Mouse (Mus musculus) splenic B cell, adult 2 months (primary cell): Measurements from ENCODE around the gene Slit2.

Experiments
- DNase-seq: peaks from one replicate; pipeline ENCODE4 v3.0.0-alpha.2; 2011; ENCODE audit warnings: low read depth, low spot score
- H3K27me3 ChIP-seq: 2 replicates; pipeline ENCODE4 v1.6.1; 2012; ENCODE audit warnings: mild to moderate bottlenecking, low read length, moderate library complexity, mixed read lengths; ENCODE audit not compliant: control insufficient read depth, poor library complexity, insufficient read depth, severe bottlenecking
- H3K36me3 ChIP-seq: 2 replicates; pipeline ENCODE4 v1.6.1; 2012; ENCODE audit warnings: mild to moderate bottlenecking, low read length, moderate library complexity, mixed read lengths; ENCODE audit not compliant: control insufficient read depth, poor library complexity, insufficient read depth, severe bottlenecking

Slit2 gene

DNA sequence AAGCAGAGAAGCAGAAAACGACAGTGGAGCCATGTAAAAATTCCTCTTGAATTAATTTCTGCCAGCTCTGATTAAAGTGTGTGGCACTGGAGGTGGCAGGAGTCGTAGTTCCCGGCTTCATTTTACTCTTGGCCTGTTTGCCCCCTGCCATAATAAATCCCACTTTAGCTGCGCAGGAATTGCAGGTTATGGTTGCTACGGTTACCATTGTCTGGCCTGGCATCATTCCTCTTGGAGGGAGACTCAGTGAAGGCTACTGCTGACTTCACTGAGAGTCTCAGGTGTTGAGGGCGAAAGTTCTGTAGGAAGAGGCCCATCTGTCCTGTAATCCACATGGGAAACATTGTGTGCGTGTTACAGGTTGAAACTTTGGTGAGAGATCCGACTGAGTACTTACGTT is 22.6 kb downstream of the Slit2 start:
- Histone ChIP-seq H3K27me3 (no peaks in the 10 kb centered on the region), H3K36me3 (no peaks in the 10 kb centered on the region)
- DNase-seq = no peak

DNA sequence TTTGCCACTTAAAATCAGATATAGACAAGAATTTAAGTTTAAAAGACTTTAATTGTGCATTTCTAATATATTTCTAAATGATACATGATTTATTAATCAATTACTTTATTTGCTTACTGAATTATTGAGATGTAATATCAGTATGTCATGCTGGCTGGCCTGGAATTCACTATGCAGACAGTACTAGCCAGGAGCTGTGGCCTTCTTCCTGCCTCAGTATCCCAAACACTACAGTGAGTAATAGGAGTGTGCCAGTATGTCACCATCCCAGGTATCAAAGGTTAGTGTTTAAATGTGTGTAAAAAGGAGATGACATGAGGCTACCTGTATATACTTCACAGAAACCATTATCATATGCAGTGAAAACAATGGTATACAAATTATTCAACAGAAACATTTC is 23.1 kb downstream of the Slit2 start:
- no peaks in the 10 kb centered on the region for H3K27me3 ChIP-seq
- H3K36me3 ChIP-seq = no peaks in the 10 kb centered on the region
- DNase-seq = no peak

DNA sequence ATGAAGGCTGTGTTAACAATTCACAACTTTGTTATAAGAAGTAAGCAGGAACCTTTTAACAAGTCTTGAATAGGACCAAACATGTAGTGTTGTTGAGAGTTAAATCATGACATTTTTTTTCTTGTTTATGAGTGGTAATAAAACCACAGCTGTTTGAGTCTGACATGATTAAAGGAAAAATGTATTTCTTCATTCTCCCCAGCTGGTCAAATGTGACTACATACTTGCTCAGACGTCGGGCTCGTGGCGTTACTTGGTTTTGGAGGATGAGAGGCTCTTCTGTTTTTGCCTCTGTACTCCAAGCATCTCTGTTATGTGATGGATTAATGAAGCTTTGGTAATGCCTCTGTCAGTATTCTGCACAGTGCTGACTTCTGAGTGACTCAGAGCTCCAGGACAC is 40.5 kb downstream of the Slit2 start:
- no peak for DNase-seq
- Histone ChIP-seq H3K36me3 (no peaks in the 10 kb centered on the region), H3K27me3 (no peaks in the 10 kb centered on the region)

DNA sequence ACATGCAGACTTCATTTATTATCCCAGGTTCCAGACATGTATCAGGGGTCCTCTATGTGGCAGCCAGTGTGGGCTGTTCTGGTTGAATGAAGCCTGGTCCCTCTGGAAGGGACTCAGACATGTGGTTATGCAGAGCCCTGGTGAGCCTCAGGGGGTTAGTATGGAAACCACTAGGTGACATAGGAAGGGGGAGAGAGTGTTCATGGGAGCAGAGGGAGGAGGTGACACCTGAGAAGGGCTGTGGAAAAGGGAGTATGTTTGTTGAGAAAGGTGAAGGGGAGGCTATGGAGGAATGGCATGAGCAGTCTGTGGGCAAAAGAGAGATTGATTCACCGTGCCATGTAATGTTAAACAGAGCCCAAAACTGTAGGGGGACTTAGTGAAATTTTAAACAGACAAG is 51.9 kb downstream of the Slit2 start:
- no peaks in the 10 kb centered on the region for H3K27me3 ChIP-seq
- no peak for DNase-seq
- H3K36me3 ChIP-seq = no peaks in the 10 kb centered on the region

DNA sequence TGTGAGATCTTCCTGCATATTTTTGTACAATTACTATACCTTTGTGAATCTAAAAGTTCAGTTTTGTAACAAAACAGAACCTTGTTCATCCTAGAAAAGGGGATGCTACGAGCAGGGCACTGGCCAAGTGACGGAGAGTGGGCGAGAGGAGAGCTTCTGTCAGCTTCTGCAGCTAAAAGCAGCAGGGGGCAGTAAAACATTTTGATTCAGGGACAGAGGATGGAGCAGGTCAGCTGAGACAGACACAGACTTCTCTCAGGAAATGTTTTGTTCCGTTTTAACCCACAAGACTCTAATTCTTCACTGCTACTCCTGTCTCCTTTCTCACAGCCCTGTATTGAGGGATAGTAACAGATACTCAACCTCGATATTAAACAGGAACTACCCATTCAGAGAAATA is 55.1 kb downstream of the Slit2 start:
- DNase-seq = no peak
- Histone ChIP-seq H3K27me3 (no peaks in the 10 kb centered on the region), H3K36me3 (no peaks in the 10 kb centered on the region)

DNA sequence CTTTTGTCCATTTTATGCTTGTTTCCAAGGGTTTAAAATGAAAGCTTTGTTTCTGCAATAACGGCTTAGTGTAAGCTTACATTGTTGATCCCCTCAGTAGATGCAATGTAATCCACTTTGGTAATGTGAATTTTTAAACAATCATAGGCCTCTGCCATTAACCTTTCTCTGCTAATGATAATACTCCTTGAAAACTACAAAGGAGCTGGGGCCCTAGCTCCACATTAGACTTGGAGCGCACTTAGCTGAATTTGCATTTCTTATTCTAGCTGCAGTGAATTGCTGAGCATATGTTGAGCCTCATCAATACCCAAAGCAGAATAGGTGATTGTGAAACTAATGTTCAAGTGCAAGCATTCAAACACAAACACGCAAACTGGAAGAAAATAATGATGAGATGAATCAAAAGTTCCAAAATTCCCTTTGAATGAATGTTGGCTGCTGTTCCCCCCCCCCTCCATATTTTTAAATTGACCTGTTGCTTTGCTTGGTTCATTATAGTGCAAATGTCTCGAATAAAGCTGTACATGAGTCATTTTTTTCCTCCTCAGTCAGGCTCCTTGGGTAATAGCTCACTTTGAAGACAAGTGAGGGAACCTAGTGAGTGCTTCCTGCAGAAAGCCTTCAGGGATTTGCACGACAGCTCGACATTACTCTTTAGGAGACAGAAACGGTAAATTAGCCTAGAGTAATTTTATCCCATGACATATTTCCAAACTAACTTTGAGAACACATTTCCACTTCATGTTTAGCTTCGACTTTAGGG is 66.2 kb downstream of the Slit2 start:
- no peak for DNase-seq
- H3K36me3 ChIP-seq = no peaks in the 10 kb centered on the region
- H3K27me3 ChIP-seq = no peaks in the 10 kb centered on the region

DNA sequence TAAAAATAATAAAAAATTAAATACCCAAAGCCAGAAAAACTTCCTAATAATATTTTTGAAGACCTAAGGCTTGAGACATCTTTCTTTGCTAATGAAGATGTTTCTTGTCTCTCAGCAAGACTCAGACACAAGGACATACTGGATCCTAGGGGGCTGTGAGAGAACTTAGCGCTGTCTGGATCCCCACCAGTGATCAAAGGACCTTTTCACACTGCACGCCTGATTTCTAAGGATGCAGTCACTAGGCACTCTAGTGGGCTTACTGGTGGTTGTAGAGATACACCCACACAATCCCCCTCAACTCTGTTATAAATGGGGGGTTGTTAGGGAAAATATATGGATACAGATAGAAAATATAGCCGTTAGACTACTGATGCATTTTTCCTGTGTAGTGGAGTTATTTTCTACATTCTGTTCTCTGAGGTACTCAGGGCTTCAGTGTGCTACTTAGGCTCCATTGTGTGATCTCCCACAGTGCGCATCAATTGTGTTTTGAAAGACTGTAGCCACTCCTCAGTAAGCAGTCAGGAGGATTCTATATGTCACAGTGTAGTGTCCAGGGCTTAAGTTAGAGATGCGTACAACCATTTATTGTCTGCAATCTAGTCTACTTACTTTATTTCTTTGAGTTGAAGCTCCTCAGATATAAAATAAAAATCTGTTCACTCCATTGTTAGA is 67.8 kb downstream of the Slit2 start:
- Histone ChIP-seq H3K27me3 (no peaks in the 10 kb centered on the region), H3K36me3 (no peaks in the 10 kb centered on the region)
- no peak for DNase-seq

DNA sequence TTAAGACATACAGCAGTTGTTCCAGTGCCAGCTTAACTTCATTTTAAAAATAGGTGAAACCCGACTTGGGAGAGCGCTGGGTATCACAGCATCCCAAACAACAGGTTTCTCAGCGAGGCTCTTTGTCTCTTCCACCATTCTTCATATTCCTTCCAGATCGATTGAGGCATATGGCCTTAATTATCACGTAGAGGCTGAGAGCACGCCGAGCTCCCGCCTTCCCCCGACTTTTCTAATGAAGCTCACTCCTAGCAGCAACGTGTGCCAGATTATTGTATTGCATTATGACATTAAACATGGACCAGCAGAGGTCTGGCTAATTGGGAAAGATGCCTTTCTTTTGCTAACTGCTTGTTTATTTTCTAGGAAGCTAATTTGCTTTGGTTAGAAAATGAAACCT is 75.7 kb downstream of the Slit2 start:
- no peak for DNase-seq
- Histone ChIP-seq H3K36me3 (no peaks in the 10 kb centered on the region), H3K27me3 (no peaks in the 10 kb centered on the region)

DNA sequence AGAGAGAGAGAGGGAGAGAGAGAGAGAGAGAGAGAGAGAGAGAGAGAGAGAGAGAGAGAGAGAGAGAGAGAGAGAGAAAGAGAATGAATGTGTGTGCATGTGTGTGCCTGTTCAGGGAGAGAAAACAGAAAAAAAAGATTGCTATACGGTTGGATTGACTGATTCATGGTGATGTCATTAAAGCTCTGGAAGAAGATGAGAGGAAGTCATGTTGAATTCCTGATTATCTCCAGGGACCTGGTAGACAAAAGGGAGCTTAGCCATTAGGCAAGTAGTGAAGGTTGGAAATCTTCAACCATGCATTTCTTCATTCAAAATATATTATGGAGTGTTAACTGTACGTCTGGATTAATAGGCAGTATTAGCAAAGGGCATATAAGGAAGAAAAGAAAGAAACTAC is 77.8 kb downstream of the Slit2 start:
- no peaks in the 10 kb centered on the region for H3K36me3 ChIP-seq
- H3K27me3 ChIP-seq = no peaks in the 10 kb centered on the region
- no peak for DNase-seq

DNA sequence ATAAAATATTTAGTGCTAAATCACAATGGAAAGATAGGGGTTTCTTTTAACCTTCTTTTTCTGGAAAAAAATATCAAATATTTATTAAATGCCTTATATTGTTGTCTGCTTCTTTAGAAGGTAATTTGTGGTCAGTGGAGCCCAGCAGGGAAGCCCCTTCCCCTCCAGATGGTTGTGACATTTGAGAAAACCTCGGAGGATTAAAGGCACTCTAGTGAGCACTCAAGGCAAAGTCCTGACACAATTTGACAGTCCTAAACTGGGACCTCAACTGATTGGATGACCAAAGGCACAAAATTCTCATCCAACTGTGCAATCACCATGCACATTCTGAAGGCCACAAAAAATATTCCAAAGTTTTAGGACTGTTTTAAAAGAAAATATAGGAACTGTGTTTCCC is 95.8 kb downstream of the Slit2 start:
- Histone ChIP-seq H3K27me3 (no peaks in the 10 kb centered on the region), H3K36me3 (no peaks in the 10 kb centered on the region)
- DNase-seq = no peak

DNA sequence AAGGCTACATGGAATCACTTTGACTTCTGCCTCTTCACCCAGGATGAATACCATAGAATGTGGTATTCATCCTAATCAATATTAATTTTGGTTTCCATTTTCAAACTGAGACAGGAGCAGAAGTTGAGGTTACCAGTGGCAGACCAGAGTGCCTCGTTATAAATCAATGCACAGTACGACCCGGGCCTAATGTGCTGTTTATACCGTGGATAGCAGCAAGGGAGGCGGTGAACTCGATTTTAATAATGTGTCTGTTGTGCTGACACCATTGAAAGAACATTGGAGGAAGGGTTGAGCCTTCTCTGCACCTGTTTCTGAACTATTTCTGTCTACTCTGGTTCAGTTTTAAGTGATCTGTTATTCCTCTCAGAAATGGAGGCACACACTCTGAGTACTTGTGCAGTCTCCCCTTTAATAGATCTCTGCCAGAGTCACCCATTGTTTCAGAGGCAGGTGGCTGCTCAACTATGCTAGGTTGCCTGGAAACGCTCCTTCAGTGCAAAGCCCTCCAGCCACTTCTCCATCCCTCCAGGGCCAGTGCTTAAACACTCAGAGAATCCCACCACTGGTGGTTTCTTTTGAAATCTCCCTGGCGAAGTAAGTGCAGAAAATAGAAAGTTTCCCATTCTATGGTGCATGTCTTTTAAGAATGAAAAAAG is 98.4 kb downstream of the Slit2 start:
- Histone ChIP-seq H3K27me3 (no peaks in the 10 kb centered on the region), H3K36me3 (no peaks in the 10 kb centered on the region)
- no peak for DNase-seq

DNA sequence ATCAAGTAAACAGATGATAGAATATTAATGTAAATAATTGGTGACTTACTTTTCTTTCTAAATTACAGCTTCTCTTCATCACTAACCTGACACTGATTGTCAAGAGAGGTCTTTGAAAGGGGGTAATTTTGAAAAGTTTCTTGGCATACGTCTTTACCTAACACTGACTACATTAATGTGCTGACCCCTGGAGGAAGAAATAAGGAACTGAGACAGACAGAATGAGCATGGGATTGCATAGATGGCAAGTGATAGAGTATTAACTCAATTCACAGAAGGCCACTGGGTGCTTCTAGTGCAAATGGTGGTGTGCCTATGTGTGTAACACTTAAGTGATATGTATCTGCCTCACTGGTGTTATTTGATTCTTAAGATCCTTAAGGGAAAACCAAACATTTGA is 130.5 kb downstream of the Slit2 start:
- no peaks in the 10 kb centered on the region for H3K36me3 ChIP-seq
- no peaks in the 10 kb centered on the region for H3K27me3 ChIP-seq
- no peak for DNase-seq

DNA sequence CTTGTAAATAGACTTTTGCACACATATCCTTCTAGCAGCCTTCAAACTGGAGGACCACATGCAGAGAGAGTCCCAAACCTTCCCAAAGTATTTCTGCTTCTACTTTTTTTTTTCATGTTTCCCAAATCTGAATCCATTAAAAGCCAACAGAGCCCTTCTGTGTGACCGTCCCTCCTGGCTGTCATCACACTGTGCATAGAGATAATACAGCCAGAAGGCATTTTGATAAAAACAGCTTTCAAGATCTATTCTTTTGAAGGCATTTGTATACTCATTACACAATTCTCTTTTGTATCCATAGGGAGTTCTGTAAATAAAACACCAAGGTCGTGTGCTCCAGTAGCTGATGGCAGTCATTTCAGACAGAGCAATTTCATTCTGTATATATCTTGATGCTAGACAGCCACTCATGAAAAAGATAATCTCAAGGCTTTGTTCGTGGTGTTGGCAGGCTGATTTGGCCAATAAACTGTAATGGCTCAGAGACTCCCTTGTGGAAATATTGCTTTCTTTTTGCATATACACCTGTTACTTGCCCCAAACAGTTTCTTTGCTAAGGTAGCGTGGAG is 132.1 kb downstream of the Slit2 start:
- Histone ChIP-seq H3K36me3 (no peaks in the 10 kb centered on the region), H3K27me3 (no peaks in the 10 kb centered on the region)
- DNase-seq = no peak

DNA sequence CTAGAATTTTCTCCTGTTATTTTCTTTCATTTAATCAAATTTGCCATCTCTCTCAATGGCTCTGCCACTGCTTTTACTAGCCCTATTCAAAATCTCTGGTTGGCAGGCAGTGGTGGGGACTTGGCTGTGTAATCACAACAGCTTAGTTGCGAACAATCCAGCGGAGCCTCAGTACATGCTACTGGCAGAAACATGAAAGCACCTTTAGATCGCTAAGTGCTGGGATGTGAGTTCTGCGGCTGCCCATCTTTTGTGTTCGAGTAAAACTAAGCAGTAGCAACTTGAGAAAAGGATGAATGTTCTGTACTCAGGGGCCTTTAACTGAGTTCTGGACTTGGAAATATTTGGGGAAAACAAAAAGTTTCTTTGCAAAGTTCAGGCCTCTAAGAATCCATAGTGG is 139.7 kb downstream of the Slit2 start:
- Histone ChIP-seq H3K27me3 (no peaks in the 10 kb centered on the region), H3K36me3 (no peaks in the 10 kb centered on the region)
- DNase-seq = no peak

DNA sequence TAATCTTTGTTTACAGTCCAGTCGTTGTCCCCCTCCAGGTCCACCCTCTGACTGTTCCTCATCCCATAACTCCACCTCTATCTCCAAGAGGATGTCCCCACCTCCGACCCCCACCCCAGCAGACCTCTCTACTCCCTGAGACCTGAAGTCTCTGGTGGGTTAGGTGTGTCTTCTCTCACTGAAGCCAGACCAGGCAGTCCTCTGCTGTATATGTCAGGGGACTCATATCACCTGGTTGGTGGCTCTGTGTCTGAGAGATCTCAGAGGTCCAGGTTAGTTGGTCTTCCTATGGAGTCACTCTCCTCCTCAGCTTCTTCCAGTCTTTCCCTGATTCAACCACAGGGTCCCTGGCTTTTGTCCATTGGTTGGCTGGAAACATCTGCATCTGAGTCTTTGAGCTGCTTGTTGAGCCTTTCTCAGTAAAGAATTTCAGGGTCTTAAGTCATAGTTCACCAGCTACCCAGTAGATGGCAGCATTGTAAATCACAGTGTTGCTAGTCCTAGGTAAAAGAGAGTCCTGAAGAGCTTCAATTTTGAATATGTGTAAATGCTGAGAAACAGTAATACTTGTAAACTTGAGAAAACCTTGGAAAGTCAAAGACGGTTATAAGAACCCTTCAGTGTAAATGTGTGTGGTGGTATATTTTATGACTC is 143.0 kb downstream of the Slit2 start:
- no peaks in the 10 kb centered on the region for H3K36me3 ChIP-seq
- peak; percentile 2 for DNase-seq
- H3K27me3 ChIP-seq = no peaks in the 10 kb centered on the region
